Mouse (Mus musculus): ENCODE results near the gene Ctdspl. TPM values are rescaled to one million over a fixed set of nuclear protein-coding genes. Genes with fewer than 3 reads are reported as not detected.

The Ctdspl gene
- polyA plus RNA-seq, 1 experiment = 83.4 TPM

GRCm38 (mm10) chr9:118988787-118989580, 62.7 kb downstream of the Ctdspl start:
- no peak for TF ChIP-seq POLR2A (IDR thresholded peaks at IDR 0.05; ENCODE audit: borderline replicate concordance, extremely low read depth, low read depth, low read length)
- TF ChIP-seq CTCF (IDR thresholded peaks at IDR 0.05; ENCODE audit: insufficient read depth, low read length) = no peak
- H3K4me1 ChIP-seq (ENCODE audit: control insufficient read depth, insufficient read depth, low read length) = peaks cover 22% of the 10 kb centered on the region
- 85% methylated on average over 11 of the region's 11 CpGs for WGBS
- DNase-seq = no peak
- H3K4me3 ChIP-seq (replicated peaks; ENCODE audit: extremely low read depth, low read depth, low read length) = no peak overlapping the region

GRCm38 (mm10) chr9:118990490-118990889, 64.2 kb downstream of the Ctdspl start:
- 79% methylated on average over 7 of the region's 7 CpGs for WGBS
- TF ChIP-seq POLR2A (IDR thresholded peaks at IDR 0.05; ENCODE audit: borderline replicate concordance, extremely low read depth, low read depth, low read length) (no peak), CTCF (IDR thresholded peaks at IDR 0.05; ENCODE audit: insufficient read depth, low read length) (no peak)
- Histone ChIP-seq H3K4me1 (ENCODE audit: control insufficient read depth, insufficient read depth, low read length) (peaks cover 32% of the 10 kb centered on the region), H3K4me3 (replicated peaks; ENCODE audit: extremely low read depth, low read depth, low read length) (no peak overlapping the region)
- no peak for DNase-seq

GRCm38 (mm10) chr9:118991750-118992585, 65.7 kb downstream of the Ctdspl start:
- peaks cover 32% of the 10 kb centered on the region for H3K4me1 ChIP-seq (ENCODE audit: control insufficient read depth, insufficient read depth, low read length)
- H3K4me3 ChIP-seq (replicated peaks; ENCODE audit: extremely low read depth, low read depth, low read length) = no peak overlapping the region
- 54% methylated on average over 21 of the region's 21 CpGs for WGBS
- DNase-seq = no peak
- TF ChIP-seq POLR2A (IDR thresholded peaks at IDR 0.05; ENCODE audit: borderline replicate concordance, extremely low read depth, low read depth, low read length) (no peak), CTCF (IDR thresholded peaks at IDR 0.05; ENCODE audit: insufficient read depth, low read length) (no peak)

GRCm38 (mm10) chr9:118992586-118992955, 66.3 kb downstream of the Ctdspl start:
- Histone ChIP-seq H3K4me1 (ENCODE audit: control insufficient read depth, insufficient read depth, low read length) (peaks cover 32% of the 10 kb centered on the region), H3K4me3 (replicated peaks; ENCODE audit: extremely low read depth, low read depth, low read length) (no peak overlapping the region)
- 70% methylated on average over 5 of the region's 5 CpGs for WGBS
- no peak for DNase-seq
- no peak for TF ChIP-seq CTCF (IDR thresholded peaks at IDR 0.05; ENCODE audit: insufficient read depth, low read length)
- TF ChIP-seq POLR2A (IDR thresholded peaks at IDR 0.05; ENCODE audit: borderline replicate concordance, extremely low read depth, low read depth, low read length) = no peak

GRCm38 (mm10) chr9:118994524-118995227, 68.4 kb downstream of the Ctdspl start:
- WGBS = 43% methylated on average over 12 of the region's 12 CpGs
- TF ChIP-seq POLR2A (IDR thresholded peaks at IDR 0.05; ENCODE audit: borderline replicate concordance, extremely low read depth, low read depth, low read length) = no peak
- no peak for TF ChIP-seq CTCF (IDR thresholded peaks at IDR 0.05; ENCODE audit: insufficient read depth, low read length)
- DNase-seq = no peak
- Histone ChIP-seq H3K4me1 (ENCODE audit: control insufficient read depth, insufficient read depth, low read length) (peaks cover 32% of the 10 kb centered on the region), H3K4me3 (replicated peaks; ENCODE audit: extremely low read depth, low read depth, low read length) (no peak overlapping the region)

GRCm38 (mm10) chr9:118995539-118995938, 69.3 kb downstream of the Ctdspl start:
- no peak for DNase-seq
- WGBS = 84% methylated on average over 6 of the region's 6 CpGs
- TF ChIP-seq POLR2A (IDR thresholded peaks at IDR 0.05; ENCODE audit: borderline replicate concordance, extremely low read depth, low read depth, low read length) (no peak), CTCF (IDR thresholded peaks at IDR 0.05; ENCODE audit: insufficient read depth, low read length) (no peak)
- Histone ChIP-seq H3K4me1 (ENCODE audit: control insufficient read depth, insufficient read depth, low read length) (peaks cover 36% of the 10 kb centered on the region), H3K4me3 (replicated peaks; ENCODE audit: extremely low read depth, low read depth, low read length) (no peak overlapping the region)

GRCm38 (mm10) chr9:118997241-118997640, 71.0 kb downstream of the Ctdspl start:
- no peak for DNase-seq
- no peak overlapping the region for H3K4me3 ChIP-seq (replicated peaks; ENCODE audit: extremely low read depth, low read depth, low read length)
- TF ChIP-seq CTCF (IDR thresholded peaks at IDR 0.05; ENCODE audit: insufficient read depth, low read length) (no peak), POLR2A (IDR thresholded peaks at IDR 0.05; ENCODE audit: borderline replicate concordance, extremely low read depth, low read depth, low read length) (no peak)
- H3K4me1 ChIP-seq (ENCODE audit: control insufficient read depth, insufficient read depth, low read length) = peaks cover 37% of the 10 kb centered on the region
- 91% methylated on average over 6 of the region's 6 CpGs for WGBS

- no peak for DNase-seq
- 33% methylated on average over 6 of the region's 6 CpGs for WGBS
- TF ChIP-seq CTCF (IDR thresholded peaks at IDR 0.05; ENCODE audit: insufficient read depth, low read length) = no peak
- TF ChIP-seq POLR2A (IDR thresholded peaks at IDR 0.05; ENCODE audit: borderline replicate concordance, extremely low read depth, low read depth, low read length) = no peak
- peaks cover 33% of the 10 kb centered on the region for H3K4me1 ChIP-seq (ENCODE audit: control insufficient read depth, insufficient read depth, low read length)
- H3K4me3 ChIP-seq (replicated peaks; ENCODE audit: extremely low read depth, low read depth, low read length) = no peak overlapping the region
Observed at GRCm38 (mm10) chr9:119000196-119000595, 73.9 kb downstream of the Ctdspl start.

GRCm38 (mm10) chr9:119002267-119002666, 76.0 kb downstream of the Ctdspl start:
- H3K4me1 ChIP-seq (ENCODE audit: control insufficient read depth, insufficient read depth, low read length) = peaks cover 30% of the 10 kb centered on the region
- TF ChIP-seq CTCF (IDR thresholded peaks at IDR 0.05; ENCODE audit: insufficient read depth, low read length) (no peak), POLR2A (IDR thresholded peaks at IDR 0.05; ENCODE audit: borderline replicate concordance, extremely low read depth, low read depth, low read length) (0 out of 2 replicates have a peak, but pooled peaks have one; percentile 36)
- DNase-seq = peak; percentile 62
- no peak overlapping the region for H3K4me3 ChIP-seq (replicated peaks; ENCODE audit: extremely low read depth, low read depth, low read length)
- 8% methylated on average over 17 of the region's 17 CpGs for WGBS

All from lung, adult 2 months (tissue).